Mouse (Mus musculus): Measurements from ENCODE around the gene Otx2. TPM values are rescaled to one million over a fixed set of nuclear protein-coding genes. Genes with fewer than 3 reads are reported as not detected.

Otx2 gene
- polyA plus RNA-seq, 1 experiment from 2014 or later: not detected

DNA sequence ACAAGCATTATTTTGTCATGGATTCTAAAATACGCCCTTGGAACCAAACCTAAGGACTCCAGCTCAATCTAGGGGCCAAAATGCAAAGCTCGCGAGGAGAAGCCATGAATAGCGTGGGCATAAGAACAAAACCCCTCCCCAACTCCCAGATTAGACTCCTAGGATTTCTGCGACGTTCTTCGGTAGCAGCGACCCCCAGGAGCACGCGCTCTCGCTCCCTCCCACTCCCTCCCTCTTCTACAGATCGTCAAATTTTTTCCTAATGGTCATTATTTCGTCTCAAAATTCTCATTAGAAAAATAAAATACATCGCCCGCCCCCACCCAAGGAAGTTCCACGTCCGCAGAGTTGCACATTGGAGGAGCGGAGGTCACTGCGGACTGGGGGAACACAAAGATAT, 6.8 kb downstream of the Otx2 start:
- H3K4me3 ChIP-seq: no peak overlapping the region
- 3% methylated on average over 19 of the region's 19 CpGs for WGBS (ENCODE audit: insufficient replicate concordance)

DNA sequence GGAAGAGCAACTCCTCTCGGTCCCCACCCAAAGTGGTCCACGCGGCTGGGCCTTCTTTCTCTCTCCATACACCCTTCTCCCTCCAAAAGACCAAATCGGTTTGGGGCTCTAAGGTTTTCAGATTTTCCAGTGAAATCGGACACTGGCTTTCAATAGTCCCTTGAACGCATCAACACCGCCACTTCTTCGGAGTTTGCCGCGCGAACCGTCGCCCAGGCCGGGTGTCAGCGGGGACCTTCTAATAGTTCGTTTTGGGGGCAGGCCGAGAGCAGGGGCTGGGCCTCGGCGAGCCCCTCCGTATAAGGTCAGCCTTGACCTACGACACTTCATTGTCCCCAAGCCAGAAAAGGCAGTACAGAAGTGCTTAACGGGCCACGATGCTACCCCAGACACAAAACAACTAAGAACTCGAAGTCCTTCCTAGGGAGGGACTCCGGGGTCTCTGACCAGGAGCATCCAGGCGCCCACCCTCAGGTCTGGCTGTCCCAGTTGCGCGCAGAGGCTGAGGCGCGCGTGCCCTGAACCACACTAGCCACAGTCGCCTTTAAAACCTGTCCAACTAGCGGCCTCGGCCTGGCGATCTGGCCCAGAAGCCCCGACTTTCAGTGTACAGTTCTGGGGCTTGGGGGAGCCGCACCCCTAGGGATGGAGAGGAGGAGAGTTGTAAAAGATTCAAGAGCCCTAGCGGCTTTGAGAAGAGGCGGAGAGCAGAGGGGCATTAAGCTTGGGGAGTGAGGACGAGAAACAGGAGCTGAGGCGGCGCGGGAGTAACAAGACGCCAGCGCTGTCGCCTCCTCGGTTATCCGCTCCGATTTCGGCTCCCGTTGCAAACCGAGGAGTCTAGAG, 7.6 kb downstream of the Otx2 start:
- peaks cover 5% of the 10 kb centered on the region; the same call in 1 of the 2 replicates for H3K4me1 ChIP-seq
- peaks cover 98% of the 10 kb centered on the region for H3K27me3 ChIP-seq (replicated peaks)
- no peak overlapping the region for H3K4me3 ChIP-seq
- no peaks in the 10 kb centered on the region for H3K36me3 ChIP-seq
- ATAC-seq: no peak
- under 1% methylated on average over 52 of the region's 52 CpGs for WGBS (ENCODE audit: insufficient replicate concordance)
- H3K4me2 ChIP-seq: no peak overlapping the region
- no peak overlapping the region for H3K27ac ChIP-seq
- no peaks in the 10 kb centered on the region for H3K9me3 ChIP-seq (replicated peaks)
- no peak overlapping the region for H3K9ac ChIP-seq

More for the DNA sequence above, 6.8 kb downstream of the Otx2 start:
- H3K4me1 ChIP-seq: peaks cover 5% of the 10 kb centered on the region; the same call in 1 of the 2 replicates
- no peak for ATAC-seq
- H3K27me3 ChIP-seq (replicated peaks): peaks cover 98% of the 10 kb centered on the region
- H3K4me2 ChIP-seq: no peak overlapping the region
- no peak overlapping the region for H3K27ac ChIP-seq
- H3K9me3 ChIP-seq (replicated peaks): no peaks in the 10 kb centered on the region
- H3K36me3 ChIP-seq: no peaks in the 10 kb centered on the region
- no peak overlapping the region for H3K9ac ChIP-seq

DNA sequence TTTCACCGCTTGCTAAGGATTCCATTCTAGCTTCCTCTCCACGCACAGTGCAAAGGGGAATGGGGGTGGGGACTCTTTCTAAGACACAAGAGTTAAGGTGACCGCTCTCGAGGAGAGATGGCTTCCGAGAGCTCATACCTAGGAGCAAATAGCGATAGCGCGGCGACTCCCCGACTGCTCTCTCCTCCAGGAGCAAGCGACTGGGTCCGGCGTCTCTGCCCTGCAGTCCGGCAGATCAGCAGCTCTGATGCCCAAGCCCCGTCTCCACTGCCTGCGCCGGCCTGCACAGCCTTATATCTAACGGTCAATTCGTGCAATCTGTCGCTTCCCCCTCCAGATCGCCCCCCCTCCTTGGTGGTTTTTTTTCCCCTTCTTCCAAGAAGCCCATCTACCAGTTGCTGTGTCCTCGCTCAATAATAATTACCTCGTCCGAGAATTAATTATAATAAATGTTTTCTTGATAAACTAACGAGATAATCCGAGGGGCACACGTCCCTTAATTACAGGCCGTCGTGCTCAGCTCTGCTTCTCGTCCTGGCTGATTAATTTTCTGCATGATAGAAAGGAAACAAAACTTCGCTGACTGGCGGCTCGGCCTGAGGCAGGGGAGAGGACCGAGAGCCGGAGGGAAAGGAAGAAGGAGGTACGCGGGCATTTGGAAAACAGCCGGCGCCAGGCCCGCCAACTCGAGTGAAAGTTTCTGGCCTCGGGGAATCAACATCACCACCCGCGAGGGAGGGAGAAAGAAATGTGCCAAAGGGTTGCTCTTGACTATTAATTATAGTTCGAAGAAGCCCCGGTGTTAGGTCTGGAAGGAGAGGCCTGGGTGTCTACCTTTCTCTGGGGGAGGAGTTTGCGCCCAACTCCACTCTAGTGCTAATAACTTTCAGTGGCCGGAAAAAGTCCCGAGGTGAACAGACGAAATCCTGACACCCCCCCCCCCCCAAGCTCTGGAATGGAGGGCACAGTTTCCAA, 8.5 kb downstream of the Otx2 start:
- ATAC-seq: no peak
- no peaks in the 10 kb centered on the region for H3K9me3 ChIP-seq (replicated peaks)
- H3K27me3 ChIP-seq (replicated peaks): peaks cover 98% of the 10 kb centered on the region
- 2% methylated on average over 50 of the region's 50 CpGs for WGBS (ENCODE audit: insufficient replicate concordance)
- no peak overlapping the region for H3K4me3 ChIP-seq
- peaks cover 5% of the 10 kb centered on the region; the same call in 1 of the 2 replicates for H3K4me1 ChIP-seq
- no peak overlapping the region for H3K27ac ChIP-seq
- H3K4me2 ChIP-seq: no peak overlapping the region
- no peaks in the 10 kb centered on the region for H3K36me3 ChIP-seq
- H3K9ac ChIP-seq: no peak overlapping the region

DNA sequence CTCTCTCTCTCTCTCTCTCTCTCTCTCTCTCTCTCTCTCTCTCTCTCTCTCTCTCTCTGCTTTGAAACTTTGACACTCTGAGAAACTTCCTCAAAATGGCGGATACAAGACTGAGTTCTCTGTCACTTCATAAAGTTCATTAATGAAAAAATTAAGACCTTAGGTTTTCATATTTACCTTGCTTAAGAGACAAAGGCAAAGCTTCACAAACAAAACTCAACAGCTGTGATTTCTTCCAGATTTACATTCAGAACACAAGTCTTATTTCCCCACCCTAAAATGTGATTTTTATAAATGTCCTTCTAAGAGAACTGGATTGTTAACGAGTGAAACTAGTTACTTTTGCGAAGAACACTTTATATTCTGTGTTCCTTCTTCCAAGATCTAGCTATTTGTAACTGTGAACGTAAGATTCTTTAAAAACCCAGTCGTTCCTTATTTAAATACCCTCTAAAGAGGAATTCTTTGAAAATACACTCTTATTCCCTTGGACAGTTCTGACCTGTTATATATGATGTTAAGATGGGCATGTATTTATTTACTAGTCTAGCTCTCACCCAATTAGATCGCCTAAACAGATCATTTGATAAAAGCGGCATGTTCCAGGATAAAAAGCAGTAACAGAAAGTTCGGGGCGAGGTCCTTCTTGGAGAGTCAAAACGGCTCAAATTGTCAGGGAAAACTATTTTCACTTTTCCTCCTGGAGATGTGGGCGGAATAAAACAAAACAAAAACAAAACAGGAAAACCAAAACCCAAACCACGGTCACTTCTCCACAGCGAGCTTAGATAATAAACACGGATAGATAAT, 9.4 kb downstream of the Otx2 start:
- H3K27me3 ChIP-seq (replicated peaks): peaks cover 98% of the 10 kb centered on the region
- H3K4me3 ChIP-seq: no peak overlapping the region
- ATAC-seq: no peak
- H3K9me3 ChIP-seq (replicated peaks): no peaks in the 10 kb centered on the region
- H3K36me3 ChIP-seq: no peaks in the 10 kb centered on the region
- peaks cover 5% of the 10 kb centered on the region; the same call in 1 of the 2 replicates for H3K4me1 ChIP-seq
- H3K4me2 ChIP-seq: no peak overlapping the region
- WGBS (ENCODE audit: insufficient replicate concordance): 4% methylated on average over 14 of the region's 14 CpGs
- H3K9ac ChIP-seq: no peak overlapping the region
- H3K27ac ChIP-seq: no peak overlapping the region

GRCm38 (mm10) chr14:48663531-48663930, 10.1 kb downstream of the Otx2 start:
- Histone ChIP-seq H3K4me2 (no peak overlapping the region), H3K27ac (no peak overlapping the region), H3K36me3 (no peaks in the 10 kb centered on the region), H3K9me3 (replicated peaks) (no peaks in the 10 kb centered on the region), H3K9ac (no peak overlapping the region), H3K4me1 (peaks cover 5% of the 10 kb centered on the region; the same call in 1 of the 2 replicates), H3K4me3 (no peak overlapping the region), H3K27me3 (replicated peaks) (peaks cover 98% of the 10 kb centered on the region)
- WGBS (ENCODE audit: insufficient replicate concordance): 2% methylated on average over 4 of the region's 4 CpGs
- ATAC-seq: no peak

DNA sequence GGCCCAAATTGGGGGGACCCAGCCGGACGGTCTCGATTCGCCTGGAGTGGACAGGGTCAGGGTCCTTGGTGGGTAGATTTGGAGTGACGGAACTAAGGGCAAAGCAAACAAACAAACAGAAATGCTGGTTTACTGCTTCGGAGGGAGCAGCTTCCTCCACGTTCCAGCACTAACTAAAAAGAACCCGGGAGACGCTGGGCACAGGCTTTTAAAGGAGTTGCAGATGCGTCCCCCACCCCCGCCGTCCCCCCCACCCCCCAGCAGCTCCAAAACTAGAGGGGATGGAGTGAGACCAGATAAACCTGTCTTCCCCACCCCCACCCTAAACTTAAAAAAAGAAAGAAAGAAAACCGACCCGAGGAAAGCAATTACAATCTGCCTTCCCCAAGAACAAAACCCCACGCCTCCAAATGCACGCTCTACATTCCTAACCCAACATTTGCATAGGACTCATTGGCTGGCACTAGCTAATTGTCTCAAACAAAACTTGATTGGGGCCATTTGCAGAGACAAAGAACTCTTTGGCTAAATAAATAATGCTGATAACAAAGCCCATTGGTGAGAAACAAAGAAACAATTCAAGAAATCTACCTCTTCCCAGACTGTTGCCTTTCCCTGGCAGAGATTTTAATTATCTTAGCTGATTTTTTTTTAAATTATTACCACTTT, 10.9 kb downstream of the Otx2 start:
- no peaks in the 10 kb centered on the region for H3K9me3 ChIP-seq (replicated peaks)
- WGBS (ENCODE audit: insufficient replicate concordance): 3% methylated on average over 16 of the region's 16 CpGs
- H3K27me3 ChIP-seq (replicated peaks): peaks cover 98% of the 10 kb centered on the region
- H3K4me1 ChIP-seq: peaks cover 5% of the 10 kb centered on the region; the same call in 1 of the 2 replicates
- no peak overlapping the region for H3K4me3 ChIP-seq
- H3K27ac ChIP-seq: no peak overlapping the region
- H3K4me2 ChIP-seq: no peak overlapping the region
- no peak overlapping the region for H3K9ac ChIP-seq
- H3K36me3 ChIP-seq: no peaks in the 10 kb centered on the region
- ATAC-seq: no peak

DNA sequence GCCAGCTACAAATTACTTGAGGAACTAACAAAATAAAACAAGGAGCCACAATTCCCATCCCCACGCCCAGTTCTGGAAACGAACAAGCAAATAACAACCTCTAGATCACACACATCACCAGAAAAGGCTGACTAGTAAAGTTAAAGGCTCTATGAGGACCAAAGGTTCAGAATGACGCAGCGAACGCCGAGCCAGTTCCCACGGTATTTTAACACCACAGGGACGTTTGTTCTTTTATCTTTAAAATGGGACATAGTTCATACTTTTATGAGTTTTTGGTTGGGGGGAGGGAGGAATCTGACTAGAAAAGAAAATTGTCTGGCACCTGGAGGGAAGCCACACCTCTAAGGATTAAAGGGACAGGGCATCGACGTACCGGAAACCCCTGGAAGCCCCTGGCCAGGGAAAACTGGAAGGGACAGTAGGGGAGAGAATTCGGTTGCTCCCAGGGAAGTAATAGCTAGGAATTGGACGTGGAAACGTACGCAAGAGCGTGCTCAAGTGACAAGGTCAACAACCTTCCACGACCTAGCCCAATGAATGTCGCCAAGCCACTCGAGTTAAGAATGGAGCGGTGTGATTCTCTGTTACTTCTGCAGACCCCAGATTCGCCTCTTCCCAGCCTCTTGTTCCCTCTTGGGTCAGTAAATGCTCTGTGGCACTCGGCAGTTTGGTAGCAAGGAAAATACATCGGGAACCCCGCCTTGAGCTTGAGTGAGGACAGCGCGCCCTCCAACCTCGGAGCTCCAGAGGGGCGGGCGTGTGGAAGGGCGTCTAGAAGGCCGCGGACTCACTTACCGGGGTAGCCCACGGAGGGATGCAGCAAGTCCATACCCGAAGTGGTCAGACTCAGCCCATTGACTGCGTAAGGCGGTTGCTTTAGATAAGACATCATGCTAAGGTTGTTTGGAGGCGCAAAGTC, 11.7 kb downstream of the Otx2 start:
- no peaks in the 10 kb centered on the region for H3K9me3 ChIP-seq (replicated peaks)
- H3K9ac ChIP-seq: no peak overlapping the region
- WGBS (ENCODE audit: insufficient replicate concordance): 3% methylated on average over 38 of the region's 38 CpGs
- no peaks in the 10 kb centered on the region for H3K36me3 ChIP-seq
- H3K4me2 ChIP-seq: no peak overlapping the region
- no peak overlapping the region for H3K4me3 ChIP-seq
- no peak overlapping the region for H3K27ac ChIP-seq
- peaks cover 98% of the 10 kb centered on the region for H3K27me3 ChIP-seq (replicated peaks)
- no peak for ATAC-seq
- peaks cover 5% of the 10 kb centered on the region; the same call in 1 of the 2 replicates for H3K4me1 ChIP-seq

- Histone ChIP-seq H3K27ac (no peak overlapping the region), H3K9ac (no peak overlapping the region), H3K36me3 (no peaks in the 10 kb centered on the region), H3K9me3 (replicated peaks) (no peaks in the 10 kb centered on the region), H3K4me2 (no peak overlapping the region), H3K27me3 (replicated peaks) (peaks cover 98% of the 10 kb centered on the region), H3K4me1 (peaks cover 5% of the 10 kb centered on the region; the same call in 1 of the 2 replicates), H3K4me3 (no peak overlapping the region)
- WGBS (ENCODE audit: insufficient replicate concordance): 19% methylated on average over 8 of the region's 8 CpGs
- ATAC-seq: no peak
These were observed 12.5 kb downstream of the Otx2 start for GRCm38 (mm10) chr14:48661151-48661550.

GRCm38 (mm10) chr14:48660593-48660992, 13.0 kb downstream of the Otx2 start:
- Histone ChIP-seq H3K4me3 (no peak overlapping the region), H3K27me3 (replicated peaks) (peaks cover 98% of the 10 kb centered on the region), H3K36me3 (no peaks in the 10 kb centered on the region), H3K4me1 (peaks cover 5% of the 10 kb centered on the region; the same call in 1 of the 2 replicates), H3K9me3 (replicated peaks) (no peaks in the 10 kb centered on the region), H3K4me2 (no peak overlapping the region), H3K9ac (no peak overlapping the region), H3K27ac (no peak overlapping the region)
- WGBS (ENCODE audit: insufficient replicate concordance): 34% methylated on average over 4 of the region's 4 CpGs
- no peak for ATAC-seq

- Histone ChIP-seq H3K36me3 (no peaks in the 10 kb centered on the region), H3K9me3 (replicated peaks) (no peaks in the 10 kb centered on the region), H3K27ac (no peak overlapping the region), H3K4me3 (no peak overlapping the region), H3K27me3 (replicated peaks) (peaks cover 98% of the 10 kb centered on the region), H3K4me2 (no peak overlapping the region), H3K4me1 (peaks cover 9% of the 10 kb centered on the region; the same call in 1 of the 2 replicates), H3K9ac (no peak overlapping the region)
- no peak for ATAC-seq
- WGBS (ENCODE audit: insufficient replicate concordance): 57% methylated on average over 4 of the region's 4 CpGs
These were observed 14.0 kb downstream of the Otx2 start for GRCm38 (mm10) chr14:48659661-48660060.

Measured in liver, embryonic 12.5 days (tissue).